ENCODE assay signal across 25 mouse cellular contexts in genomic region chr17:58108335-58108734, GRCm38 (mm10).
DNase-seq lines count a peak whose midpoint lies in the region; ATAC-seq and TF ChIP-seq lines count a peak whose summit lies in the region.
"Had no signal": no experiment of that assay in that cellular context is flagged by ENCODE, and none has a peak within 500 bp of the region (broad histone marks: within the 10 kb centered on the region; RNA-seq: fewer than 3 reads in every experiment).

No protein-coding gene starts in this region.

- ATAC-seq in forebrain, postnatal 0 days = 0 out of 2 replicates have a peak, but pooled peaks have one; percentile 20
- no peak for ATAC-seq in forebrain, embryonic 16.5 days
- ATAC-seq in midbrain, postnatal 0 days (ENCODE audit: low FRiP score) = no peak
- ATAC-seq: activated CD4-positive, CD25-positive, alpha-beta regulatory T cell, adult 4 months; forebrain, embryonic 13.5 days; hindbrain, embryonic 16.5 days; inflammation-experienced regulatory T-cells, adult 6 months had no signal

- H3K27ac ChIP-seq in forebrain, postnatal 0 days (ENCODE audit: low read depth, low read length) = no peak overlapping the region
- H3K27ac ChIP-seq in forebrain, embryonic 16.5 days (ENCODE audit: low read length) = no peak overlapping the region
- H3K27ac ChIP-seq in midbrain, postnatal 0 days (ENCODE audit: low read depth, low read length) = no peak overlapping the region
- H3K27ac ChIP-seq: forebrain, embryonic 10.5 days; forebrain, embryonic 13.5 days; heart, embryonic 15.5 days; hindbrain, embryonic 10.5 days; hindbrain, embryonic 13.5 days had no signal

- H3K9ac ChIP-seq in forebrain, postnatal 0 days = no peak overlapping the region
- H3K9ac ChIP-seq in forebrain, embryonic 16.5 days (replicated peaks; ENCODE audit: low read depth, low read length) = no peak overlapping the region
- no peak overlapping the region for H3K9ac ChIP-seq in midbrain, postnatal 0 days (replicated peaks; ENCODE audit: low read length, poor library complexity, severe bottlenecking)
- H3K9ac ChIP-seq: forebrain, embryonic 13.5 days; heart, embryonic 12.5 days; heart, embryonic 15.5 days; hindbrain, embryonic 13.5 days had no signal

- no peak for DNase-seq in forebrain, postnatal 0 days
- peak; percentile 9 to 29 for DNase-seq in frontal cortex, postnatal 36 days (ENCODE audit: low spot score in 2 of 2)
- DNase-seq in frontal cortex, postnatal 14 days (ENCODE audit: low spot score in 2 of 2) = no peak
- DNase-seq in right cerebral cortex, adult 18-20 months = peak; percentile 19
- no peak for DNase-seq in right cerebral cortex, postnatal 14 days
- DNase-seq in midbrain, postnatal 0 days (ENCODE audit: low spot score) = no peak
- DNase-seq: adrenal gland, adult 8-10 months; adrenal gland, postnatal 25 days; cerebellum, adult 18-20 months; cerebellum, adult 9-10 months; cerebellum, postnatal 14 days; gastrocnemius, postnatal 25 days; heart, adult 18-20 months; heart, postnatal 10 days; heart, postnatal 36 days had no signal

- H3K4me3 ChIP-seq in forebrain, postnatal 0 days (ENCODE audit: low read depth, low read length) = no peak overlapping the region
- no peak overlapping the region for H3K4me3 ChIP-seq in forebrain, embryonic 16.5 days (replicated peaks; ENCODE audit: low read length)
- no peak overlapping the region for H3K4me3 ChIP-seq in midbrain, postnatal 0 days (ENCODE audit: low read depth, low read length)
- H3K4me3 ChIP-seq: forebrain, embryonic 10.5 days; forebrain, embryonic 13.5 days; heart, embryonic 12.5 days; heart, embryonic 15.5 days; hindbrain, embryonic 10.5 days; hindbrain, embryonic 13.5 days had no signal

- 58% methylated on average over 1 of the region's 1 CpGs for WGBS in forebrain, postnatal 0 days
- 72% methylated on average over 1 of the region's 1 CpGs for WGBS in forebrain, embryonic 16.5 days
- 63% methylated on average over 1 of the region's 1 CpGs for WGBS in midbrain, postnatal 0 days

- no peak overlapping the region for H3K4me2 ChIP-seq in forebrain, postnatal 0 days (ENCODE audit: low read depth)
- H3K4me2 ChIP-seq in forebrain, embryonic 16.5 days (ENCODE audit: low read length) = no peak overlapping the region
- H3K4me2 ChIP-seq in midbrain, postnatal 0 days (ENCODE audit: low read depth, low read length, poor library complexity, severe bottlenecking) = no peak overlapping the region
- H3K4me2 ChIP-seq: forebrain, embryonic 13.5 days; heart, embryonic 12.5 days; heart, embryonic 15.5 days; hindbrain, embryonic 13.5 days had no signal

- no peak for TF ChIP-seq CTCF in forebrain, postnatal 0 days (IDR thresholded peaks at IDR 0.05; ENCODE audit: low read depth)
- TF ChIP-seq CTCF in midbrain, postnatal 0 days (IDR thresholded peaks at IDR 0.05) = no peak

- H3K27me3 ChIP-seq in forebrain, postnatal 0 days (ENCODE audit: insufficient read depth, low read length) = no peaks in the 10 kb centered on the region
- no peaks in the 10 kb centered on the region for H3K27me3 ChIP-seq in forebrain, embryonic 16.5 days (replicated peaks; ENCODE audit: control insufficient read depth, insufficient read depth, low read length)
- H3K27me3 ChIP-seq in midbrain, postnatal 0 days (ENCODE audit: insufficient read depth, low read length) = no peaks in the 10 kb centered on the region
- H3K27me3 ChIP-seq: forebrain, embryonic 13.5 days; heart, embryonic 12.5 days; heart, embryonic 15.5 days; hindbrain, embryonic 13.5 days had no signal

- H3K4me1 ChIP-seq in forebrain, postnatal 0 days (ENCODE audit: insufficient read depth) = no peaks in the 10 kb centered on the region
- no peaks in the 10 kb centered on the region for H3K4me1 ChIP-seq in forebrain, embryonic 16.5 days (replicated peaks; ENCODE audit: control insufficient read depth, insufficient read depth, low read length)
- no peaks in the 10 kb centered on the region for H3K4me1 ChIP-seq in midbrain, postnatal 0 days (ENCODE audit: insufficient read depth, low read length)
- H3K4me1 ChIP-seq: forebrain, embryonic 10.5 days; forebrain, embryonic 13.5 days; heart, embryonic 12.5 days; heart, embryonic 15.5 days; hindbrain, embryonic 10.5 days; hindbrain, embryonic 13.5 days had no signal

- no peaks in the 10 kb centered on the region for H3K9me3 ChIP-seq in forebrain, postnatal 0 days (ENCODE audit: low read length)
- H3K9me3 ChIP-seq in forebrain, embryonic 16.5 days (ENCODE audit: control insufficient read depth, low read length) = no peaks in the 10 kb centered on the region
- H3K9me3 ChIP-seq in midbrain, postnatal 0 days (ENCODE audit: low read length) = no peaks in the 10 kb centered on the region
- H3K9me3 ChIP-seq: forebrain, embryonic 10.5 days; forebrain, embryonic 13.5 days; heart, embryonic 12.5 days; heart, embryonic 15.5 days; hindbrain, embryonic 10.5 days; hindbrain, embryonic 13.5 days had no signal

- H3K36me3 ChIP-seq in forebrain, postnatal 0 days (ENCODE audit: insufficient read depth) = no peaks in the 10 kb centered on the region
- H3K36me3 ChIP-seq in forebrain, embryonic 16.5 days (ENCODE audit: control insufficient read depth, insufficient read depth) = no peaks in the 10 kb centered on the region
- H3K36me3 ChIP-seq in midbrain, postnatal 0 days (ENCODE audit: insufficient read depth, low read length) = no peaks in the 10 kb centered on the region
- H3K36me3 ChIP-seq: forebrain, embryonic 10.5 days; heart, embryonic 12.5 days; heart, embryonic 15.5 days; hindbrain, embryonic 10.5 days; hindbrain, embryonic 13.5 days had no signal

Comparison
In these comparisons a context has a peak if more than half of its experiments do, and no peak if none do; other contexts are left out.
1. DNase-seq: peak in frontal cortex, postnatal 36 days (2 of 2) and right cerebral cortex, adult 18-20 months (single experiment); none in forebrain, postnatal 0 days (single experiment), frontal cortex, postnatal 14 days (0 of 2), right cerebral cortex, postnatal 14 days (single experiment) and midbrain, postnatal 0 days (single experiment).